Mouse (Mus musculus) MEL-GATA-1-ER (cell line): Measurements from ENCODE around the gene Patz1.

ENCODE experiments used
- DNase-seq: peaks from one replicate; pipeline ENCODE4 v3.0.0-alpha.2; 2012; ENCODE audit warnings: low read depth; ENCODE audit errors: extremely low read depth

Gene Patz1

DNA sequence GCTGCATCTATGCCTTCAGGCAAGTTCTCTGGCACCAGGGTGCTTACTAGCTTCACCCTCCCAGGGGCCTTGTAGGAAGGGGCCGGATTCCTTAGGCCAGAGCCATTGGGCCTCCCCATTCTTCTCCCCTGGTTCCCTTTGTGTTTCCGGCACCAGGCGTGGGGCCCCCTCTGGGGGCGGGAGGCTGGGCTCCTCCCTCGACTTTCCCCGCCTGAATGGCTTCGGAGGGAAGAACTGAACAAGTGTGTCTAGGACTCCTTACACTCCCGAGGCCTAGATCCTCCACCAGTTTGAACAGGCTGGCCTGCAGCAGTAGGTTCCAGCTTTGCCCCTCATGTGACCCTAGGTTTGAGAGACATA lies 3.4 kb downstream of the Patz1 start:
- peak; percentile 62 for DNase-seq

DNA sequence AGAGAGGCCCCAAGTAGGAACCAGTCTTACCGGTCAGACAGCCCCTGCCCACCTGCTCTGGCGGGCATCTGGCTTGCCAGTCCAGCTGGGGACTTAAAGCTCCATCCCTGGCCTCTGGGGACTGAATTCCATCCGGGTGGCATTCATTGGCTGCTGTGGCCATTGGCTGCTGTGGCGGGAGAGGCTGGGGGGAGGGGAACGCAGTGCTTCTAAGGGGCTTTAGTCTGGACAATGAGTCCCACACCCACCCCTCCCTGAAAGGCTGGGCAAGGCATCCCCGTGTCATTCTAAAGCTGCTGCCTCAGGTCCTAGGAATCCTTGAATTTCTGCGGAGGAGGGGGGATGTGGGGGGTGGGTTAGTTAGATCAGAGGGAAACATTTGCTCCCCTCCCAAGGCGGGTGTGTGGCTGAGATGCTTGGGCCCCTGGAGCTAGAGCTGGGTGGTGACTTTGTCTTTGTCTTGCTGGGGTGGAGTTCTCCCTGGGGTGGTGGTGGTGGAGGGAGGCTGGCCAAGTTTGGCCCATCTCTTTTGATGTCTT lies 4.1 kb downstream of the Patz1 start:
- no peak for DNase-seq

DNA sequence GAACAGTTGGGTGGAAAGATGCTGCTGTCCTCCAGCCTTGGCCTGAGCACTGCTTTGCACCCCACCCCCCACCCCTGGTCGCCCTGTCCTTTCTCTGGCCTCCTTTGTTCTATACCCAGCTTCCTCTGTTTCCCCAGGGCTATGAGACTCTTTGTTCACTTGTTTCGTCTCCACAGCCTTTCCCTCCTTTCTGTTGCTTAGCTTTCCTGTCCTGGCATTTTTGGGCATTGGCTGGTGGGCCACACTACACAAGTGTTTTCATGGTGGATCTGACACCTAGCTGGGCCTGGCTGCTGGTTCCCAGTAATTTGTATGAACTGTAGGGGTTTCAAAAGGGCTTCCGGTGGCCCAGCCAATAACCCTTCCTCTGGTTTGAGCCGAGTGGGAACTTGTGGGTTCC lies 4.7 kb downstream of the Patz1 start:
- DNase-seq = no peak

DNA sequence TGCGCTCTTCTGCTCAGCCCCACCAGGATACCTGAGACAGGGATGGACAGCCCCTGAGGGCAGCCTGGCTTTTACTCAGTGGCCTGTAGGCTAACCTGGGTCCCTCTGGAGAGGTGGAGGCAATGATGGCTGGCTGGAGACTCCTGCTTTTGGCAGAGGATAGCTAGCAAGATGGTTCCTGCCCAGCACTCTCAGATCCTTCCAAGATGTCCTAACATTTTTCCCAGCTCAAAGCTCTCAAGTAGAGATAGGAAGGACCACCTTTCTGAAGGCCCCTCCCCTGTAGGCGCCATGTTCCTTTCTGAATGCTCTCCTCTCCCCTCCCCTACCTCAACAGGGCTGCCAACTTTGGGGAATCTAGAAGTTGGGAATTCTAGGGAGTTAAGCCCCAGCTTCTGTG lies 6.0 kb downstream of the Patz1 start:
- DNase-seq = no peak

DNA sequence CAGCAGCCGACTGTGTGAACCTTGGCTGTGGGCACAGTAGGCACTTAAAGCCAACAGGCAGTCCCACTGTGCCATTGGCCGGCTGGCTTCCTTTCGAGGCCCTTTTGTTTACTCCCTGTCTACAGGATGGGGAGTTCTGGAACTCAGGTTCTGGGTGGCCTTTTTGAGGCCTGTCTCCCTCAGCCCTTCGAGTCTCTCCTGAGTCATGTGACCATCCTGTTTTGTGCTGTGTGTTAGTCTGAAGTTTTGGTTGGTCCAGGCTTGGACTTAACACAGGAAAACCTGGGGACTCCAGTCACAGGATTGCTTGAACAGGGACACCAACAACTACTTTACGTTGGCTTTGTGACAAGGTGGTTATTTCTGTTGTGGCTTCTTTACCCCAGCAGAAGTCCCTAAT lies 7.4 kb downstream of the Patz1 start:
- DNase-seq = no peak

DNA sequence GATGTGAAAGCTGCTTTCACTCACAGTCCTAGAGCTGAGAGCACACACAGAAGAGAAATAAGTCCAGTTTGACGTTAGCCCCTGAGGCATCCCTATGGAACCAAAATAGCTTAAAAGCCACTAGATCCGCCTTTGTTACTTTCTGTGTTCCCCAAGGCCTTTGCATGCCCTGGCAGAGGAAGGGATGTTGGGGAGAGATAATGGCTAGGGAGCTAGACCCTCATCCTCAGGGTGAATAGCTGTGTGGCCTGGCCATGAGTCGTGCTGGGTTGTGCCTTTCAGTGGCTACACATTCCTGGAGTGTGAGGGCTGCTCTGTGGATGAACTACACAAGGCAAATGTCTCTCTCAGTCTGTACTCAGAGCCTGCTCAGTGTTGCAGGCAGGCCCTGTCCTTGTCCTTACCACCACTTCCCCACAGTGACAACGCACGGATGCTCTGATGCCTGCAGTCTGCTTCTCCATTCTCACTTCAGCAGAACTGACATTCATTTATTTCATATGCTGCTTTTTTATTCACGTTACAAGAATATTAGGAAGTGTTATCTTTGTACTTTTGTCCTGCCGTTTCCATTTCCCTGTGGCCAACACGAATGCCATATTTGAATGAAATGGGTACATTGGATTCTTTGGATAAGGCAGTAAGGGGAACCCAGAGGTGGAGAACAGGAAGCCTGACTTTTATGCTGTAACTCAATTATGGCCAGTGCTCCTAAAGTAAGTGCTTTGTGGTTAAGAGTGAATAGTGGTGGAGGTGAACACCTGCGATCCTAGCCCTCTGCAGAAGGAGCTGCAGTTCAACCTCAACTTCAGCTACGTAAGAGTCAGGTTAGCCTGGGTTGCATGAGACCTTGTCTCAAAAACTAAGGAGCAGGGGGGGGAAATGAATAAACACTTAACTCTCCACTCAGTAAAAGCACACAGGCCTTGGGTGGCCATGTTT lies 9.5 kb downstream of the Patz1 start:
- no peak for DNase-seq

DNA sequence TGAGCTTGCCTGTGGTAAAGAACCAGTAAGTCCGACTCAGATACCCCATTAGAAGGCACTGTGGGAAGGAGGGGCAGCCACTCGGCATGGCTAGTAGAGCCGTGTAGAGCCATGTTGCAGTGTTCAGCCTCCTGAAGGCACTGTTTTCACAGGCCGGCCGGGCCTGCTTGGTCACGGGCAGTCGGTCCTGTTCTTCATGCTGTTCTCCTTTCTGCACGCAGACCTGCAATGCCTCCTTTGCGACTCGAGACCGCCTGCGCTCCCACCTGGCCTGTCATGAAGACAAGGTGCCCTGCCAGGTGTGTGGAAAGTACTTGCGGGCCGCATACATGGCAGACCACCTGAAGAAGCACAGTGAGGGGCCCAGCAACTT lies 10.1 kb downstream of the Patz1 start:
- no peak for DNase-seq

DNA sequence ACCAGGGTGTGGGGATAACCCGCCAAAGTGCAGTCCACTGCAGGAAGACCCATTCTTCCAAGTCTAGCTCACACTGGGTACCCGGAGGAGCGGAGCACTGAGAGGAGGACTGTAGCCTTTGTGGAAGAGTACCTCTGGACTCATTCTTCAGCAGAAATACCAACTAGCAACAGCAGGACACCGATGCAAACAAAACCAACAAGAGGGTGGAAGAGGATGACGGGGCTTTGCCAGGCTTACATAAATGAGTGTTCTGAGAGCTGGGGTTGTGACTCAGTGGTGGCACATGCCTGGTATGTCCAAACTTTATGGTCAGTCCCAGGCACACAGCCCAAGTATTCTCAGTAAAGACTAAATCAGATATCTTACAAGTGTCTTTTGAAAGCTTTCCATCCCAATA lies 12.4 kb downstream of the Patz1 start:
- no peak for DNase-seq

DNA sequence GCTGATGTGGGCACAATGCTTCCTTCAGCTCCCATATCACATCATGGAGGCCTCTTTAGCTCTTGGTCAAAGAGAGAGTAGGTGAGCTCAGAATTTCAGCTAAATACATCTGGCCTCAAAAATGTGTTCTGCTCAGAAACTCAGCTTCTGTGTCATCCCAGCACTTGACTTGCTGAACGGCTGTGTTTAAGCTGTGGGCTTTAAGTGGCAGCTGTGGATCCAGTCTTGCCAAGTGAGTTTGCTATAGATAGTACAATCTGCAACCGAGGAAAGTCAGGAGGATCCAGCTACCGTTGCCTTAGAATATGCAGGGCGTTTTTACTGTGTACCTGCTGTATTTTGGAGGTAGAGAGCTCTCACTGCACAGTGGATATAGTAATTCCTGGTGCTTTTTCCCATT lies 13.7 kb downstream of the Patz1 start:
- DNase-seq = no peak

DNA sequence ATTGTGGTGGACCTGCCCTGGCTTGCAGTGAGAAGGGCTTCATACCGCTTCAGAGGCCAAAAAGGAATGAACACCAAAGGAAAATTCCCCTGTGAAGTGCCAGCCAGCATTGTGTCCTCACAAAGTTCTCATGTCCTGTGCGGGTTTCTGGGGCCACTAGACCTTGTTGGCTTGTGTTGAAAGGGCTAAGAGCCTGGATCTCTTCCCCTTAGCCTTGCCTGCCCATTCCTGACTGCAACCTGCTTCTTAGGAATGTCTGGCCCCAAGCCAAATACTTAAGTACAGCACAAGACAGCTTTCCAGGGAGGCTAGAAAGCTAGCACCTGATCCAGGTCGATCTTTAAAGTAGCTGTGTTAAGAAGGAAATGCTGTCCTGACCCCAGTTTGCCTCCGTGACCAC lies 14.1 kb downstream of the Patz1 start:
- no peak for DNase-seq

DNA sequence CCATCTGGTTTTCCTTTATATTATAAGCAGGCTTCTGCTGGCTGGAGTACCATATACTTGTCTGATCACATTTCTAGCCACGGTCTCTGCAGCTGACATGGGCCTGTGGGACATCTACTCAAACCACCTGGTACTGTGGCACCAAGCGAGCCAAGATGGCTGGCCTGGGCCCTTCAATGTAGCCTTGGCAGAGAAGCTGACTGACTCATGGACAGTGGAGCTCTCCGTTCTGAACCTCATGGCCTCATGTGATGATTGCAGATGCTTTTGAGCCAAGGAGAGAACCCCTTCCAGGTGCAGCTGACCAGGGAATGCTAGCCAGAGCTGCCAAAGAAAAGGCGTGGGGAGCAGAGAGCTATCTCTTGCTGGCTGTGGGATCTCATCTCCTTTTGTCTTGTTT lies 17.1 kb downstream of the Patz1 start:
- DNase-seq = no peak

DNA sequence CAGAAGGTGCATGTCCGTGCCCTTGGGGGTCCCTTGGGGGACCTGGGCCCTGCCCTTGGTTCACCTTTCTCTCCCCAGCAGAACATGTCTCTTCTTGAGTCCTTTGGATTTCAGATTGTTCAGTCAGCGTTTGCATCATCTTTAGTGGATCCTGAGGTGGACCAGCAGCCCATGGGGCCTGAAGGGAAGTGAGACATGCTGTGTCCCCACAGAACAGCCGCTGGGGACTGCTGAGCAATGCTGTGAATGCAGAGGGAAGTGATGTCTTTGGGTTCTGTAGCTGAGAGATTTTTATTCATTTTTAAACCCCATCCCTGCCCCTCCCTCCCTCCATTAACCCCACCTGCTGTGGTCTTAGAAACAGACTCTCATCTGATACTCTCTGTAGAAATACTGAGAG lies 19.2 kb downstream of the Patz1 start:
- DNase-seq = no peak

DNA sequence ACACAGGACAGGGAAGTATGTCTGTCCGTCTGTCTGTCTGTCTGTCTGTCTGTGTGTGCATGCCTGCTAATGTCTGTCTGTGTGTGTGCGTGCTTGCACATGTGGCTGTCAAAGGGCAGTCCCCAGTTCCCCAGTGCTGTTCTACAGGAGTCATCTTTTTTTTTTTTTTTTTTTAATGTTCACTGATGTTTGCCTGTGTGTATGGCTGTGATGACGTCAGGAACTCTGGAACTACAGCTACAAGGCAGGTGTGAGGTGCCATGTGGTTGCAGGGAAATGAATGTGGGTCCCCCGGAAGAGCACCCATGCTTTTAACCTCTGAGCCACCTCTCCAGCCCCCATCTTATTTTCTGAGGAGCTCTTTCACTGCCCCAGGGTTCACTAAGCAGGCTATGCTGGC lies 21.2 kb downstream of the Patz1 start:
- no peak for DNase-seq

DNA sequence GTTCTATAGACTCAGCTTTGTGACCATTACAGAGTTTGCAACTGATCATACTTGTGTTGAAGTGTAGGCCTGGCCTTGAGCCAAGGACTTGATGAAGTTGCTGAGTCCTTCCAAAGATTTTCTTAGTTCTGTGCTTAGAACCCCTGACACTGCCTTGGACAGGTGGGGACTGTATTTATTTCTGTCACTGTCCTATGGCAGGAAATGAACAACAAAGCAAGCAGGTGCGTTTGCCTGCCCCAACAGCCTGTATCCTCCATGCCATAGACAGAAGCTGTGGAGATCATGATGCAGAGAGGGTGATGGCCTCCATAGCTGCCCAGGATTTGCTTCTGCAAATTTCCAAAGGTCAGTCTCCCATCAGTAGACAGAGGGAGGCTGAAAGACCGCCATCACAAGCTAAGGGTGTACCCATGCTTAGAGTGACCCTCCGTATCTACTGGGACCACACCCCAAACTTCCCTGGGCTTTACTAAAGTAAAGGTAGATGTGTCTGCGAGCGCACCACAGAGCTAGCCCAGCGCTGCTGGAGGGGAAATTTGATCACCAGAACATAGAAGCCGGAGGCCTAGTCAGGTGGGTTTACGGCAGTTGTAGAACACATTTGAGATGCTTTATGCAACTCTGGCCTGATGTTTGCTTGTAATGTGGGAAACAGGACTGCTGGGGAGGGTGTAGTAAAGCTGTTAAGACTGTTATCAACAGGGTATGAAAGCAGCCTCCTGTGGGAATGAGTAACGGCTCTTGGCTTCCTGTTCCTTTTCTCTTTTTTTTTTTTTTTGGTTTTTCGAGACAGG lies 22.3 kb downstream of the Patz1 start:
- peak; percentile 69 for DNase-seq

DNA sequence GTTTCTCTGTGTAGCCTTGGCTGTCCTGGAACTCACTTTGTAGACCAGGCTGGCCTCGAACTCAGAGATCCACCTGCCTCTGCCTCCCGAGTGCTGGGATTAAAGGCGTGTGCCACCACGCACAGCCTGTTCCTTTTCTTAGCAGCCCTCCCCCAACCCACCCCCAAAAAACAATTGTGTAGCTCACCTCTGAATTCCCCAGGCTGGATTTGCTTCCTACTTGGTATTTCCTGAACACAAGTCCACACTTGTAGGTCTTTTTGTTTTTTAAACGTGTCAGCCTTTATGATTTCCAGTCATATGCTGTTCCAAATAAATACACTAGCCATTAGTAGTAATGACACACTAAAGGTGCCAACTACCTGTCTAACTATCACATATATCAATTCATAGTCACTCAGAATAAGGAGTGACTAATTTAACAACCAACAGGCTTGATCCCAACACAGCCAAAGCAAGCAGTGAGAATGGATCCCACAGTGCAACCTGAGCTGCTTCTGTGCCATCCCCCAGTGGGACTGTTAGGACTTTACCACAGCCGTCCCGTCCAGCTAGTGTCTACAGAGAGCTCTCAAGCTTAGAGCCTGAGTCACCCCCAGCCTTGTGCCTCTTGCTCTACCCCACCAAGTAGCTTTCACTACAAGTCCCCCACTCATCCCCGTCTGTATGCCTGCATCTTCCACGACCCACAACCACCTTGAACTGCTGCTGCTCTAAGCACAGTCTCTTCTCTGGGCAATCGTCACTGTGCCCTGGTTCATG lies 23.1 kb downstream of the Patz1 start:
- DNase-seq = no peak

DNA sequence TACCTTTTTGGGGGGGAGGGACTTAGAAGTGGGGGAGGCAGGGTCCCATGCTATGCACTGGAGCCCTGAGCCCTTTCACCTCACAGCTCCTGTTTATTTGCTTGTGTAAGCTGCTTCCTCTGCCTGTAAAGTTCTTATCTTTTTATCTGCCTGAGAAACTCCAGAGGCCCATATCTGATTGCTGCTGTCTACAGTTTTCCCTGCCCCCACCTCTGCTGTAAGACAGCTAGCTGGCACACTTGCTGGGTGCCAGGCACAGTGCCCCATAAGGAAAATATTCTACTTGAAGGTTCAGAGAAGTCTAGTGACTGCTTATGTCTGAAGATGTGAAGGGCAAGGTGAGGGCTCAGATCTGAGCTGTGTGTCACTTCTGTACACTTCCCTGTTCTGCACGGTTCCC lies 24.6 kb downstream of the Patz1 start:
- DNase-seq = no peak

DNA sequence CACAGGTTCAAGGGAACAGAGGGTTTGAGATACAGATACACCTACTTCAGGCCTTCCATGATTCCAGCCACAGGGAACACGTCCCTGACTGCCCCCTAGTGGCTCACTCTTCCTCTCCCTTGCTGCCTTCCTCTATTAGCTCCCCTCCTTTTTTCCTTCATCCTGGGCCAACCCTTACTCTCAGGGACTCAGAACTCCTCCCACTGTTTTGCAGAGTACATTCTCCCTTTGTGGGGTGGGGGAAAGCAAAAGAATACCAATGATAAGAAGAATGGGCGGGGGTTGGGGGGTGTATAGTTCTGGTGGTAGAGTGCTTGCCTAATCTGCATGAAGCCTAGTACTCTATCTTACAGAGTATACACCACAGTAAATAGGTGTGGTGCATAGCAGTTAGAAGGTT lies 25.5 kb downstream of the Patz1 start:
- no peak for DNase-seq

DNA sequence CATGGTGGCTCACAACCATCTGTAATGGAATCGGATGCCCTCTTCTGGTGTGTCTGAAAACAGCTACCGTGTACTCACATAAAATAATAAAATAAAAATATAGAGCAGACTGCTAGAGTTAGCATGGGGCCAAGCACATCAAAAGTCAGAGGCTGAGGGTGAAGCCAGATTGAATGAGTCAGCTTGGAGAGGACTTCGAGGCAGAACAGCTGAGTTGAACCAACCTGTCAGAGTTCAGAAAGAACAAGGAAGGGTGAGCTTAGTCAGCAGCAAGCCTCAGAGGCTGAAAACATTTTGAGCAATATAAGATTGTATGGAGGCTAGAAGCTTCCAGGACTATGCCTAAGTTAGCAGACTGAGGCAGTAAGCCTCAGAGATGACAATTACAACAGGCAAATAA lies 29.6 kb downstream of the Patz1 start:
- no peak for DNase-seq

DNA sequence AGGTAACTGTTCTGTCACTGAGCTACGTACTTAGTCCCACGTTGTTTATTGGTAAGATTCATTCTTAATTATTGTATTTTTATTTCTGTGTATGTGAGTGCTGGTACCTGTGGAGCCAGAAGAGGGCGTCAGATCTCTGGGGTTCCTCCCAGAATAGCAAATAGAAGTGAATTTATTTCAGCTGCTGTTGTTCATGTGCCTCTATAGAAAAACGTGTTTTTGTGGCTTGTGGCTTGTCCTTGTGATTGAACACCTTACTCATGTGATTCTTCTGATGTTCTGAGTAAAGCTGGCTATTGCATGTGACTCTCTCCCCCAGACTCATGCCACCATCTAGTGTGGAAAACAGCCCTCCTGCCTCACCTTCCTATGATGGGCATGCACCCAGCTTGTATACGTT lies 39.6 kb downstream of the Patz1 start:
- no peak for DNase-seq

DNA sequence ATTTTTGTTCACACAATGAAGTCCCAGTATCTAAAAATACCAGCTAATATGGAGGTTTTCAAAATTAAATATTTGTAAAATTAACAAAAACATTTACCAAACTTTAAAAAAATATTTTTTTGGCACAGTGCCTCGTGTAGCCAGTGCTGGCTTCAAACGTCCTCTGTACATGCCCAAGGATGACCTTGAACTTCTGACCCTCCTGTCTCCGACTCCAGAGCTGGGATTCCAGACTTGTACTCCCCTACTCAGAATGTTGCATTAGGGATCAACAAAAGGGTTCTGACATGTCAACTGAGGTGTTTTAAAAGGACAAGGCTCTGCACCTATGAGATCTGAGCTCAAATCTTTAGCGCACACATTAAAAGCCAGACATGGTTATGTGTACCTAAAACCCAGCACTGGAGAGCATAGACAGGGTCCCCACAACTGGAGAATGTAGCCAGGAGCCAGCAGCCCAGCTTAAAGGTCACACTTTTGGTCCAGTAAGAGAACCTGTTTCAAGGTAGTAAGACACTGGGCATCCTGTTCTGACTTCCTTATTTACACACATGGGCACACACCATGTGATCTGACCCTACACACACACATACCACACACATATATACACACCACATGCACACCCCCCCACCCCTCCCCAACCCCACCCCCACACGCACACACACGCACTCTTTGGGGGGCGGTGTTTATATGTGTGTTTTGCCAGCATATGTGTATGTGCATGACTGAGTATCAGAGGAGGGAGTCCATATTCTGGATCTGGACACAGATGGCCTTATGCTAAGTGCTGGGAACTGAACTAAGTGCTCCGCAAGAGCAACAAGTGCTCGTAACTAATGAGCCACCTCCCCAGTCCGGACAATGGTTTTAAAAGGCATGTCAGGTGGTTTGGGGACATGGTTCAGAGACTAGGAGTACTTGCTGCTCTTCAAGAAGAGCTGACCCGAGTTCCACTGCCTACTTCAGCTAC lies 40.4 kb downstream of the Patz1 start:
- no peak for DNase-seq
